Mouse (Mus musculus): ENCODE results near the gene Gm11099. TPM values are rescaled to one million over a fixed set of nuclear protein-coding genes. Genes with fewer than 3 reads are reported as not detected.
A peak's percentile ranks its signal among the peaks of the same experiment; 100 is the strongest.

The Gm11099 gene
- polyA plus RNA-seq, 1 experiment, result not detected

- H3K4me3 ChIP-seq (replicated peaks), result no peak overlapping the region
- peaks cover 6% of the 10 kb centered on the region; the same call in 1 of the 2 replicates for H3K9me3 ChIP-seq
- H3K4me1 ChIP-seq, result peaks cover 5% of the 10 kb centered on the region
- H3K36me3 ChIP-seq (replicated peaks; ENCODE audit: low read length), result no peaks in the 10 kb centered on the region
- H3K27me3 ChIP-seq (replicated peaks), result no peaks in the 10 kb centered on the region
- no peak for TF ChIP-seq GATA1 (IDR thresholded peaks at IDR 0.05; ENCODE audit: borderline replicate concordance, low read length)
- TF ChIP-seq FLI1 (IDR thresholded peaks at IDR 0.05; ENCODE audit: low read length), result no peak
Observed at GRCm38 (mm10) chr2:58905057-58905456, 45.8 kb downstream of the Gm11099 start.

GRCm38 (mm10) chr2:58906814-58907516 is 47.7 kb downstream of the Gm11099 start:
- H3K27me3 ChIP-seq (replicated peaks), result no peaks in the 10 kb centered on the region
- H3K9me3 ChIP-seq, result peaks cover 6% of the 10 kb centered on the region; the same call in 1 of the 2 replicates
- H3K36me3 ChIP-seq (replicated peaks; ENCODE audit: low read length), result no peaks in the 10 kb centered on the region
- TF ChIP-seq GATA1 (IDR thresholded peaks at IDR 0.05; ENCODE audit: borderline replicate concordance, low read length) (no peak), FLI1 (IDR thresholded peaks at IDR 0.05; ENCODE audit: low read length) (no peak)
- H3K4me1 ChIP-seq, result peaks cover 5% of the 10 kb centered on the region
- peak overlapping the region; percentile 67 for H3K4me3 ChIP-seq (replicated peaks)

DNA sequence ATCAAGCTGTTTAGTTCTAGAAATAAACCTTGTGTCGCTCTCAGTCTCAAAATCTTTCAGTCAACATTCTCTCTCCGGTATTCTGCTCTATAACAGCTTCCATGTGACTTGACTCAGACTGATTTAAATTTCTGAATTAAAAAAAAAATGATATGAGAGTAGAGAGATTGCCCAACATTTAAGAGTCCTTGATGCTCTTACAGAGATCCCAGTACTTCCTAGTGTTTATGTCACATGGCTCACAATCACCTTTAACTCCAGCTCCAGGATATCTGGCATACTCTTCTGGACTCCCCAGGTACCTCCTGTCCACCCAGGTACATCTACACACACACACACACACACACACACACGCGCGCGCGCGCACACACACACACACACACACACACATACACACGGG is 53.1 kb downstream of the Gm11099 start:
- no peaks in the 10 kb centered on the region for H3K36me3 ChIP-seq (replicated peaks; ENCODE audit: low read length)
- TF ChIP-seq GATA1 (IDR thresholded peaks at IDR 0.05; ENCODE audit: borderline replicate concordance, low read length), result no peak
- no peak overlapping the region for H3K4me3 ChIP-seq (replicated peaks)
- peaks cover 14% of the 10 kb centered on the region for H3K9me3 ChIP-seq
- H3K27me3 ChIP-seq (replicated peaks), result no peaks in the 10 kb centered on the region
- no peaks in the 10 kb centered on the region for H3K4me1 ChIP-seq

DNA sequence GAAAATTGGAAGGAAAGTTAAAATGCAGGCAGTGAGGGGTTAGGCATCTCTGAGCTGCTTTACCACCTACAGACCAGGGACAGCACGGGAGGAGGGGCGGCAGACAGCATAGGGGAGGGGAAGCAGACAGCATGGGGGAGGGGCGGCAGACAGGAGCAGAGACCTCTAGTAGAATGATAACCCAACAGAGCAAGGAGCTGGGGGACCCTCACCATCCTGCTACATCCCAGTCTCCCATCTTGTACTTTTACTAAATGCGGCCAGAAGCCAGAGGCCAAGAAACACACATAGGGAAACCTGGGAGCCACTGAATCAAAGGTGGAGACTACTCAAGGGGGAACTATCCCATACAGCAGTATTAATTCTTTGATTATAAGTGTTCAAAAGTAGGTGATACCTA is 59.1 kb downstream of the Gm11099 start:
- TF ChIP-seq FLI1 (IDR thresholded peaks at IDR 0.05; ENCODE audit: low read length), result no peak
- TF ChIP-seq GATA1 (IDR thresholded peaks at IDR 0.05; ENCODE audit: borderline replicate concordance, low read length), result no peak
- no peaks in the 10 kb centered on the region for H3K4me1 ChIP-seq
- no peak overlapping the region for H3K4me3 ChIP-seq (replicated peaks)
- no peaks in the 10 kb centered on the region for H3K9me3 ChIP-seq
- H3K27me3 ChIP-seq (replicated peaks), result no peaks in the 10 kb centered on the region
- no peaks in the 10 kb centered on the region for H3K36me3 ChIP-seq (replicated peaks; ENCODE audit: low read length)

GRCm38 (mm10) chr2:58925551-58925950 is 66.3 kb downstream of the Gm11099 start:
- Histone ChIP-seq H3K9me3 (0 out of 2 replicates have a peak, but pooled peaks cover 3% of the 10 kb centered on the region), H3K27me3 (replicated peaks) (no peaks in the 10 kb centered on the region), H3K4me1 (no peaks in the 10 kb centered on the region), H3K36me3 (replicated peaks; ENCODE audit: low read length) (no peaks in the 10 kb centered on the region), H3K4me3 (replicated peaks) (no peak overlapping the region)
- no peak for TF ChIP-seq GATA1 (IDR thresholded peaks at IDR 0.05; ENCODE audit: borderline replicate concordance, low read length)

- H3K9me3 ChIP-seq, result no peaks in the 10 kb centered on the region
- H3K4me1 ChIP-seq, result no peaks in the 10 kb centered on the region
- TF ChIP-seq GATA1 (IDR thresholded peaks at IDR 0.05; ENCODE audit: borderline replicate concordance, low read length), result no peak
- TF ChIP-seq FLI1 (IDR thresholded peaks at IDR 0.05; ENCODE audit: low read length), result no peak
- H3K27me3 ChIP-seq (replicated peaks), result no peaks in the 10 kb centered on the region
- no peaks in the 10 kb centered on the region for H3K36me3 ChIP-seq (replicated peaks; ENCODE audit: low read length)
- no peak overlapping the region for H3K4me3 ChIP-seq (replicated peaks)
Observed at GRCm38 (mm10) chr2:58941361-58941760, 82.1 kb downstream of the Gm11099 start.

DNA sequence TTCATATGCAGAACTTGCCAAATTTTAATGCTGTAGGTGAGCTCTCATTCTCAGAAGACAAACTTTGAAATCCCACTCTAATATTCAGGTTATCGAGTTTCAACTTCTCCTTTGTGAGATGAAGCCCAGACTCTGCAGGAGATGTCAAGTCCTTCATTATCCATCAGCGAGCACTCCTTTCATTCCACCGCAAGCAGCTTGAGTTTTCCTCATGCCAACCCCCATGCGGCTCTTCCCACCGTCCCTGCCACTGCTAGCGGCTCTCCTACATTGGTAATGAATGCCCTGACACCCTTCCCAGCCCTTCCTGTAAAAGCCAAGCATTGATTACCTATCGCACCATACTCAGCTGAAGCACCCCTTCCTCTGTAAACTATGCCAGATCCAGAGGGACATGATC is 89.6 kb downstream of the Gm11099 start:
- no peaks in the 10 kb centered on the region for H3K4me1 ChIP-seq
- H3K9me3 ChIP-seq, result no peaks in the 10 kb centered on the region

GRCm38 (mm10) chr2:58952101-58952500 is 92.9 kb downstream of the Gm11099 start:
- Histone ChIP-seq H3K36me3 (replicated peaks; ENCODE audit: low read length) (no peaks in the 10 kb centered on the region), H3K4me1 (no peaks in the 10 kb centered on the region), H3K4me3 (replicated peaks) (no peak overlapping the region), H3K27me3 (replicated peaks) (no peaks in the 10 kb centered on the region), H3K9me3 (no peaks in the 10 kb centered on the region)
- TF ChIP-seq FLI1 (IDR thresholded peaks at IDR 0.05; ENCODE audit: low read length) (no peak), GATA1 (IDR thresholded peaks at IDR 0.05; ENCODE audit: borderline replicate concordance, low read length) (no peak)

More for the DNA sequence above, 89.6 kb downstream of the Gm11099 start:
- Histone ChIP-seq H3K36me3 (replicated peaks; ENCODE audit: low read length) (no peaks in the 10 kb centered on the region), H3K4me3 (replicated peaks) (no peak overlapping the region), H3K27me3 (replicated peaks) (no peaks in the 10 kb centered on the region)
- TF ChIP-seq FLI1 (IDR thresholded peaks at IDR 0.05; ENCODE audit: low read length) (no peak), GATA1 (IDR thresholded peaks at IDR 0.05; ENCODE audit: borderline replicate concordance, low read length) (no peak)

DNA sequence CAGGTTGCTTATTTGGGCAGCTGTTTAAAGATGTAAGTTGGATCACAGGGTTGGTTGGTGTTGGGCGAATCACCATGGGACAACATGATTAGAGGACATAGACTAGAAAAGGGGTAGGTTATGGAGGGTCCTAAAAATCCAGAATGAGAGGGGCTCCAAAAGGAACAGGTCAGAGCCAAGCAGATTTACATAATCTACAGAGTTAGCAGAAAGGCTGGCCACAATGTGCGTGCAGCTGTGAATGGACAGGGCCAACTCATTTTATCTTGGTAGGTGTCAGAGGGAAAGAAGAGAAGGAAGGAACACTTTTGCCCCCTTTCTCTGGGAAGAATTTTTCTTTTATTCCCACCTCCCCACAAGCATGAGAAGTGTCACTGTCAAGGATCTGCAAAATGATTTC is 97.1 kb downstream of the Gm11099 start:
- H3K36me3 ChIP-seq (replicated peaks; ENCODE audit: low read length), result no peaks in the 10 kb centered on the region

GRCm38 (mm10) chr2:58956770-58957300 is 97.6 kb downstream of the Gm11099 start:
- Histone ChIP-seq H3K27me3 (replicated peaks) (no peaks in the 10 kb centered on the region), H3K4me3 (replicated peaks) (no peak overlapping the region), H3K36me3 (replicated peaks; ENCODE audit: low read length) (no peaks in the 10 kb centered on the region), H3K4me1 (no peaks in the 10 kb centered on the region), H3K9me3 (no peaks in the 10 kb centered on the region)
- TF ChIP-seq GATA1 (IDR thresholded peaks at IDR 0.05; ENCODE audit: borderline replicate concordance, low read length), result no peak
- no peak for TF ChIP-seq FLI1 (IDR thresholded peaks at IDR 0.05; ENCODE audit: low read length)

More for the DNA sequence above, 97.1 kb downstream of the Gm11099 start:
- H3K4me1 ChIP-seq, result no peaks in the 10 kb centered on the region
- no peaks in the 10 kb centered on the region for H3K27me3 ChIP-seq (replicated peaks)
- H3K4me3 ChIP-seq (replicated peaks), result no peak overlapping the region
- H3K9me3 ChIP-seq, result no peaks in the 10 kb centered on the region
- TF ChIP-seq GATA1 (IDR thresholded peaks at IDR 0.05; ENCODE audit: borderline replicate concordance, low read length) (no peak), FLI1 (IDR thresholded peaks at IDR 0.05; ENCODE audit: low read length) (no peak)
